Mouse (Mus musculus): Measurements from ENCODE around the gene Magohb. TPM values are rescaled to one million over a fixed set of nuclear protein-coding genes. Genes with fewer than 3 reads are reported as not detected.
"Not testable (repeated sequence)": the region's sequence is repeated elsewhere in the genome, so short reads cannot be mapped to it uniquely, and the experiment has no call there.

The Magohb gene
- 10 to 100 TPM in 3 of 4 experiments, 1 to 10 TPM in 1; 8.9 to 13.8 (median 11.5) TPM for total RNA-seq (2022)

DNA sequence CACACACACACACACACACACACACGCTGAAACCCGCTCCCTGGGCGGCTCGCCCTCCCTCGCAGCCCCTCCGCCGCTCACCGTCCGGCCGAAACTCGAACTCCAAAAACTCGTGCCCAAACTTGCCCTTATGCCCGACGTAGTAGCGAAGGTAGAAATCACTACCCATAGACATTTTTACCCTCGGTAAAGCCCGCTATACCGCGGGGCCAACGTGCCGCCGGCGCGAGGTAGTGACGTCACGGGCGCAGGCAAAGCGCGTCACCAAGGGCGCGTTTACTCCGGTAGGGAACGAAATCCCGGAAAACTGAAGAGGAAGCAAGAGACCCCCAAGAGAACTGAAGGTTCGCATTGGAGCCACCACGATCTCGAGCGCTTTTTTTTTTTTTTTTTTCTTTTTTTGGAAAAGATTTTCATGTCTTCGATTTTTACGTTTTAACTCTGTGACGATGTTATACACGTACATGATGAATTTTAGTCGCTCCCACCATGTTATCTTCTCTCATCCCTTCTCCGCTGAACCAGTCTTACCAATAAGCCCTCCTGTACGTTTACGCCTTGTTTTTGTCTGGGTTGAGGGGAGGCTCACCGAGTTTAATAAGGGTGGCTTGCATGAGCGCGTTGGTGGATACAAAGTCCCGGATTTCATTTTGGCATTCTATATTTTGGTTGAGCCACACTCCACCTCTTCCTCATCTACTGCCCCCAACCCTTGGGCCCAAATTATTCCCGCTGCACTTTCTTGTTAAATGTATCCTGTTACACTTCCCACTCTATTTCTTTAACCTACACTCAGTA, at the start of gene Magohb:
Gene Magohb (minus strand): TSS at position 254 of the 798 bp plus-strand sequence.
- peak; percentile 60 to 83 for DNase-seq (ENCODE audit: low spot score in 2 of 2)

DNA sequence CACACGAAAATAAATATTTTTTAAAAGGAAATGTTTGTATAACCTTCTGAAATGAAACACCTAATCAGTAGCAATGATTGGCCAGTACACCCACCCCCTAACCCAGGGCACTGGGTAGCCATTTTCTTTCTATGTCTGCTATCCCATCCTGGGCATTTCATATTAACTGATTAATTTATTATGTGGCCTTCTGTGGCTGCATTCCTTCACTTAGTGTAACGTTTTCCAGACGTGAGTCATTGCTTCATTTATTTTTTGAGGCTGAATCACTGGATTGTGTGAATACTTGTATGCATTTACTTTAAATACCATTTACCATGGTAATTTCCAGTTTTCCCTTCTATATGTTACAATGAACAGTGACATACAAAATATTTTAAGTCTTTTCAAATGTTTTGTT, 47.0 kb upstream of the Magohb start:
- no peak for DNase-seq (ENCODE audit: low spot score in 2 of 2)

DNA sequence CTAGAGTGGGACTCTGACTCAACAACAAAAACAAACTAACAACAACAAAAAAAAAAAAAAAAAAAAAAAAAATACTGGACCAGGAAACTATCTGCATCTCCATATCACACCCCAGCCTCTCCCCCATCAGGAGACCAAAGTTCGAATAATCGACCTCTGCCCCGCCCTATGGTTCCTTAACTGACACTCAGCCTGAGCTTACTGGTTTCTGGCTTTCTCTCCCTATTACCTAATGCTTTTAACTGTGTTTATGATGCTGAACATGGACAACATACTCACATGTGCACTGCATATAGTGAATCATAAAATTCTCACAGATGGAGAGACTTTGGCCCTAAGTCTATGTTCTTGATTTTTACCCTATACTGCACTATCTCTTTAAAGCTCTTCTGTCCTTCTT, 46.3 kb upstream of the Magohb start:
- DNase-seq (ENCODE audit: low spot score in 2 of 2), result no peak

DNA sequence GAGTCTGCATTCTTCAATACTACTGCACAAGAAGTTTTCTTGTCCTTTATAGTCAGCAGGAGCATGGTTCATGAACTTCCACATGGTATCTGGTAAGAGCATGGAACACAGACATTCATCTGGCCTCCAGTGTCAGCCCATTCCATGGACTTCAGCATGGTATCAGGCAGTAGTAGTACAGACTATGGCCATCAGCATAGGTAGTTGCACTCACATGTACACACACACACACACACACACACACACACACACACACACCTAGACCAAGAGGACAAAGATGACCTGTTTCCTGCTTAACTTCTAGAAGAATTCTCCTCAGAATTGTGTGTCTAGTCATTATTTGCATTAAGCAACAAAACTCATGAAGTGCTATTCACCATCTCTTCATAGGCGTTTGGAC, 45.7 kb upstream of the Magohb start:
- no peak for DNase-seq (ENCODE audit: low spot score in 2 of 2)

DNA sequence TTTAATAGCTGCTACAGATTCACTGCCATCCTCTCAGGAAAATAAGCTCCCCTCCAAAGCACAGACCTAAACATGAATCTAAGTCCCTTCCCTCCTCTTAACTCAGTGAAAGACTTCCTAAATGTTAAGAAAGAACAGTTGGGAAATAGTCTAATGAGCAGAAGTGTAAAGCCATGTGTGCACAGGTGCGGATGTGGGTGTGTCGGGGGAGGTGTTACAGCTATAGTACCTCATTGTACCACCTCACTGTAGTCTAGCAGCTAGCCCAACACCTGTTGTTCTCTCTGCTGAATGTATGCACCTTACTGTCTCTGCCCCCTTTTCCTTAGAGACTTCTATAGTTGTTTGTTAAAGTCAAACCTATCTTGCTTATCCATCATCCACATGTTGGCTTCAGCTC, 34.0 kb upstream of the Magohb start:
- peak in 1 of 2 experiments; percentile 2 for DNase-seq (ENCODE audit: low spot score in 2 of 2)

DNA sequence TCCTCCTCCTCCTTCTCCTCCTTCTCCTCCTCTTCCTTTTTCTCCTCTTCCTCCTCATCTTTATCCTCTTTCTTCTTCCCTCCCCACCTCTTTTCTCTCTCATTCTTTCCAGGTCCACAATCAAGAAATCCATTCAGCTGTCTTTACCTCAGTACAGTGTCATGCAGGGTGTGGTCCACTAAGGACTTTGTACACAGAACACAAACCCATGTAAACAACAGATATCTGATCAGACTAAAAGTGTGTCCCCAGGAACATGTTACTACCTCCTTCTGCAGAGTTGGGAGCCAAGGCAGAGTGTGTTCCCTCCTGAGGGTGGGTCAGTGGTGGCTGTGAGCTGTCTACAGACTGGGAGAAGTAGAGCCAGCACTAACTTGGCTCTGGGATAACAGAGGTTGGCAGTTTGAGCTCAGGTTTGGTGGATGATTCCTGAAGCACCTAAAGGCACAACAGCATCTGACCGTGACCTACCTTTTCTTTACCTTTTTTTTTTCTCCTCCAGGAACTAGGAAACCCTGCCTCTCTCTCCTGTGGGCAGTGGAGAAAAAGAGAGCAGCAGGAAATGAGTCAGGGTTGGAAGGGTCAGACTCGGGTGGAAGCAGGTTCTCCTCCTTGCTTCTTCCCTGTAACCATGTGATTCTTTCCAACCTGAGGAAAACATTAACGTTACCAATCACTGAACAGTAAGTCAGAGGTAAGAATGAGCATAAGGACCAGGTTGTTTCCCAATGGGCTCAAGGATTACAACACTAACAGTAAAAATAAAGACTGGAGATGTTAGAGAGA, 29.0 kb upstream of the Magohb start:
- DNase-seq (ENCODE audit: low spot score in 2 of 2), result no peak

DNA sequence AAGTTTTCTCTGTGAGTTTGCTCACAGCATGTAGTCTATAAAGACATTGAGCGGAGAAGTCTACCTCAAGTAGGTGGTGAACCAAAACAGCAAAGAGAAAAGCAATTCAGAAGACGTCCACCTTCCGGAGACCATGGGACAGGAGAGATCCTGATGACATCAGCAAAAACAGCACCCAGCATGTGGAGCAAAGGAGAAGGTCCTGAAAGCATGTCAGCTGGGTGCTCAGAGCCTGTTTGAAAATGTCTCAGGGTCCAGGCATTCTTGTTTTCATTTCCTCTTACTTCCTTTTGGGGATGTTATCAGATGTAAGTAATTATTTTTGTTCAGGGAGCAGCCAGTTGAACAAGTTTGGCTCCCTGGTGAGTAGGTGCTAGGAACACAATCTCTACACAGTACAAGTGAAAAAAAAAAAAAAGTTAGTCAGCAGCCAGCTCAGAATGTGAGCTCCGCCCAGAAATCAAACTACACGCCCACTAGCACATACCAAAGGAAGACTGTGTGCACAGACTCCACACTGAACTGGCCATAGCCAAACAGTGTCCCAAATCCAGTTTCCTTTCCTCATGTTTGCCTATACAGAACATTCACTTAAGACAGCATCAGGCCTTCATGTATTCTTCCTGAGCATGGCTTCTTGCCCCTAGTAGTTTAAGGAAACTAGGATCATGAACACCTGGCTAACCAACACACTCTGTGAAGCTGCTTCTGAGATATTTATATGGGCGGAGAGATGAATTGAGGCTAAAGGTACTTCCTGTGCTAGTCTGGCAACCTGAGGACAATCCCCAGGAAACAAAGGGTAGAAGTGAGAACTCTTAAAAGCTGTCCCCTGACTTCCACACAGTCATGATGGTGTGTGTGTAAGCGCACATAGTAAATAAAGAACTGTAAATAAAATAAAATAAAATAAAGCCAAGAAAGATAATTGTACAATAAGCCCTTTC, 23.4 kb upstream of the Magohb start:
- DNase-seq (ENCODE audit: low spot score in 2 of 2), result no peak

DNA sequence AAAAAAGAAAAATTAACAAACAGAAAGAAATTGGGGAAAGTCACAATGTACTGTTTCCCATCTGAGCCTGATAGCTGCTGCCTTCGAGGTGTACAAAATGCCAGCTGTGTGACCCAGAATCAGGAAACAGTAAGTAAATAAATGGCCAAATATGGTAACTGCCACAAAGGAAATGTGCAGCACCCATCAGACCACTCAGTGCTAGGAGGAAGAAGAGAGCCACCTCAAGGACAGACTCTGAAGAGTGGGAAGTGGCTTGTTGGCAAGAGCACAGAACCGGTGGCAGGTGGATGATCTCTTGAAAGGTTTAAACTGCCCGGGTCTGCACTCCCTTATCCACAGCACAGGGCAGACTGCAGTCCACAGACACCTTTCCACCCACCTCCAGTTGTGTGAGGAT, 15.0 kb upstream of the Magohb start:
- no peak for DNase-seq (ENCODE audit: low spot score in 2 of 2)

DNA sequence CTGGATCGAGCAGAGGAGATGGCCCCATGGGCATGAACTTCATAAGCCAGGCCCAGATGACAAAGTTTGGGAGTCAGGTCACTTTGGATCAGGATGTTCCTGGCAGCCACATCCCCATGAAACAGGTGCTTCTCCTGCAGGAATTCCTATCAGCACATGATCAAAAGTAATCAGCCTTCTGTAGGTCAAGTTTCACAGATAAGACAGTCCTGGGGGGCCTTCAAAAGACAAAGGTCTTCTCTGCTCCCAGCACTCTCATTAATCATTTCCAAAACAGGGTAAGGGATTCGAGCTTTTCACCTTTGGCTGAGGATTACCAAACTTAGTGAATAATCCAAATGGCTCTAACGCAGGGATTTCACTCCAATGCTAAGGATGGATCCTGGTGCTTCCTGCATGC, 11.7 kb upstream of the Magohb start:
- DNase-seq (ENCODE audit: low spot score in 2 of 2), result no peak

DNA sequence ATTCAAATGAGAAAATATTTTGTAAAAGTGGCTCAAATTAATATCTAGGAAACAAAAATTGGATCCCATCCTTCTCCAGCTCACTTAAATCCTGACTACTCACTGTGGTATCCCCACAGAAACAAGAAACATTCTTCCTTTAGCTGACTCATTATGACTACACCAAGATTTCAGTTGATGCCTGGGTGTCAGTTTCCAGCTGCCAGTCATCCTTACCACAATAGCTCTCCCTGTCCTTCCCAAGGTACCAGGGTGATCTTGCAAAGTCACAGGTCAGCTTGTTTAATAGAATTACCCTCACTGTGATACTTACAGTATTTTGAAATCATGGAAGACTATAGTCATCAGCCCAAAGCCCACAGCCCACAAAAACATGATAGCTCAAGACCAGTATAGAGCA, 5.5 kb upstream of the Magohb start:
- no peak for DNase-seq (ENCODE audit: low spot score in 2 of 2)

DNA sequence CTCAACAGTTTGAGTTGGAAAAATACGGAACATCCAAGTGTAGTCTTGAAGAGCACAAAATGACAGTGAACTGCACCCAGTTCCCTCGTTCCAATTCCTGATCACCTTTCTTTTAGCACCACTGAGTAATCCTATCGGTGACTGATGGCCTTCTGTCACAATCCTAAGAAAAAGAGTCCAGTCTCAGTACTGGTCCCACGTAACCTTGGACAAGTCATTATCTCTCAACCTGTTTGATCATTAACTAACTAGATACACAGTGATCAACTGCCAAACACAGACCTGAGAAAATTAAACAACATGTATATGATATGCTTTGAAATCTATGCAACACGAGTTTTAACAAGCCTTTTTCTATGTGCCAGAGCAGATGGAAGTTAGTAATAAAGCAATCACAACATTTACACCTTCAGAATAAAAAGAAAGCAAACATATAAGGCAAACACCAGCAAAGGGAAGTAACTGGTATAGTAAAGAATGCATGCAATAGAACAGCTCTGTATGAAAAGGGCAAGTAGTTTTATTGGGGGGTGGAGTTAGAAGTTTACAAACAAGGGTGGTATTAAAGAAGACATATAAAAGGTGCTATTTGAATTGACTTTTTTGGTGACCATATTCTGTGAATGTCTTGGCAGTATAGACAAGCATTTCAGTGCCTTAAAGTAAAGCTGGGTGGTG, 1.5 kb upstream of the Magohb start:
- no peak for DNase-seq (ENCODE audit: low spot score in 2 of 2)

DNA sequence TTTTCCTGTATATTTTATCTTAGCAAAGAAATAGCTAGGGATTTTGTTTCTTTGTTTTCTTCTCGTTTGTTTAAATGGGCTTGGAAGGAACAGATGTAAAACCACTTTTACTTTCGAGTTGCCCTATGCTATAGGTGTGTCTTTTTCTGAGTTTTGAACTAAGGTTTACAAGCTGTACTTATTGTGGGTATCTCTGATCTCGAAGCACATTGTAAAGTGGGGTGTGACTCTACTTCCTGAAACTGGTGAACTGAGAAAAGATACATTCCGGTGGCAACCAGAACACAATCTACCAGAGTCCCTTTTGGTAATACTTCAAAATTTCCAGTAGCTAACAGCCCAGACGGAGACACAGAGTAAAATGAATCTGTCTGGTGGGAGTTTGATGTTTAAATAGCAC, 872 bp upstream of the Magohb start:
- no peak for DNase-seq (ENCODE audit: low spot score in 2 of 2)

DNA sequence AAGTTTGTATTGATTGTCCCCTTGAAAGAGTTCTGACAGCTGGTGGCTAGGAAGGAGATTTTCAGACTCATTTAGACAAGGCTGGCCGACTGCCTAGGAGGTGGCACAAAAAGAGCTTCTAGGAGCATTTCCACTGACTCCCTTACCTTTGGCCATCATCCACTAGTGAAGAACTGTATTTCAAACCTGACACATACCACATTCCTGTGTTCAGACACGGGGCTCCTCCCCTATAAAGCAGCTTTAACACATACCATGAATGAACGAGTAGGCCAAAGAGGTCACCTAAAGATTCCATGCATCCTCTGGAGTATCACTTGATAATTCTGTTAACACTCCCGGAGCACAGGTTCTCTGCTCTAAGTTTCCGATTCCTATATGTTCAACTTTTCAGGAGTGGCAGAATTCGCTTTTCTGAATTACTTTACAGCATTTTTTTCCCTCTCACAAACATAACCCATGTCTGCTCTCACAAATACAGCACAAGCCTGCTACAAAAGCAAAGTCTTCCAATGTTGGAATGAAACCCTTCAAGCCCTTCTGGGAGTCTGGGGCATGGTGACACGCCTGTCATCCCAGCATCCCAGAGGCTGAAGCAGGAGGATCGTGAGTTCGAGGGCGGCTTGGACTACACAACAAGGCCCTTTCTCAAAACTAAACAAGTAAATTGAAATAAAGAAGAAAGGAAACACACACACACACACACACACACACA, 611 bp downstream of the Magohb start:
- no peak for DNase-seq (ENCODE audit: low spot score in 2 of 2)

DNA sequence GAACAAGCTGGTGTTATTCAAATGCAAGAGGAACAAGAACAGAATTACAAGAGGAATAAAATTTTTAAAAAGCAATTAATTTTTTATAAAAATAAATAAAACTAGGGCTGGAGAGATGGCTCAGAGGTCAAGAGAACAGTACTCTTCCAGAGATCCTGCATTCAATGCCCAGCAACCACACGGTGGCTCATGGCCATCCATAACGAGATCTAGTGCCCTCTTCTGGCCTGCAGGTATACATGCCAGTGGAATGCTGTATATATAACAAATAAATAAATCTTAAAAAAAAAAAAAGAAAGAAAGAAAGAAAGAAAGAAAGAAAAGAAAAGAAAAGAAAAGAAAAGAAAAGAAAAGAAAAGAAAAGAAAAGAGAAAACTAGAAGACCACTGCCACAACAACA, 2.6 kb downstream of the Magohb start:
- no peak for DNase-seq (ENCODE audit: low spot score in 2 of 2)

DNA sequence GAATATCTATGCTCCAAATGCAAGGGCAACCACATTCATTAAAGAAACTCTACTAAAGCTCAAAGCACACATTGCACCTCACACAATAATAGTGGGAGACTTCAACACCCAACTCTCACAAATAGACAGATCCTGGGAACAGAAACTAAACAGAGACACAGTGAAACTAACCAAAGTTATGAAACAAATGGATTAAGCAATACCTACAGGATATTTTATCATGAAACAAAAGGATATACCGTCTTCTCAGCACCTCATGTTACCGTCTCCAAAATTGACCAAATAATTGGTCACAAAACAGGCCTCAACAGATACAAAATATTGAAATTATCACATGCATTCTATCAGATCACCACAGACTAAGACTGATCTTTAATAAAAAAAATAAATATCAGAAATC, 14.9 kb downstream of the Magohb start:
- not testable (repeated sequence) for DNase-seq (ENCODE audit: low spot score in 2 of 2)

DNA sequence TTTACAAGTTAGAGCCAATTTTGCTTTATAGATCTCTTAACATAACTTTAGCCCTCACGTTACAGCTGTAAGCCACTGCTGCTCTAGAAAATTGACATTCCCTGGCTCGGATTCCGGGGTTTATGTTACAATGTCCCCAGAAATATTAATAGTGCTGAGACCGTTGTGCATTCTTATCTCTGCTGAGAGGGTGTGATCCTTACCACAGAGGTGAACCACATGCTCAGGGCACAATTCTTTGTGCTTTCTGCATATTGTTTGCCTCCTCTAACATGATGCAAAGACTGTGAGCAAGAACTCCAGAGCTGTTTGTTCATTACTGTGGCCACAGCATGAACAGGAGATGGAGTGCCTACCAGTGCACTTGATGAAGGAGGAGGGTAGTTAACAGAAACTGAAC, 16.4 kb downstream of the Magohb start:
- DNase-seq (ENCODE audit: low spot score in 2 of 2), result no peak

DNA sequence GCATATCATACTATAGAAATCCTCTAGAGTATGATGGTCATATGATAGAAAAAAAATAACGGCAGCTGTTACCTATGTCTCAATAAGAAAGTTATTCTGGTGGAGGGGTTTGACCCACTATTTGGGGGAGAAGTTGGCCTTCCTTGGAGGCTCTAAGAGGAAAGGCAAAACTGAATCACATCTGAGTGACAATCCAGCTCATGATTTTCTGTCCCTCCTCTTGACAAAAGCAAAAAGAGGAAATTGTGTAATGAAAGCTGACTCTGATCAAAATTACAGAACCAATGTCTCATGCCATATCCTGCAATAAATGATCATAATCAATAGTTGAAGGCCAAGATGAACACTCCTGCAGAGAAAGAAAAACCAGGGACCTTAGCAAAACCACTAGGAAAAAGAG, 20.7 kb downstream of the Magohb start:
- DNase-seq (ENCODE audit: low spot score in 2 of 2), result no peak

DNA sequence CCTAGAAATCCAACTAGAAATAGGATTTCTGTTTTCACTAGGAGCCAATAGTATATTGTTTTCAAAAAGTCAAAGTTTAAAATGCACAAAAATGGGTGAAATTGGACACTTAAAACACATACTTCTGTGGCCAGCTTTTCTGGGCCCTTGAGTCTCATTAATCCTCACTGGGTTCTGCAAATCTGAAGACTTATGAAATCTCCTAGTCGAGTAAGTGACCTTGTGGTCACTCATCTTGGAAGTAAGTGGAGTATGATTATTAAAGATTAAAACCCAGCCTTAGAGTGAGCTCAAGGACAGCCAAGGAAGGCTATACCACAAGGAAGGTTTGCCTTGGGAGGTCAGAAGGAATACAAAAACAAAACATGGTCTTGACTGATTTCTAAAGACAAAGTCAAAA, 22.7 kb downstream of the Magohb start:
- no peak for DNase-seq (ENCODE audit: low spot score in 2 of 2)

DNA sequence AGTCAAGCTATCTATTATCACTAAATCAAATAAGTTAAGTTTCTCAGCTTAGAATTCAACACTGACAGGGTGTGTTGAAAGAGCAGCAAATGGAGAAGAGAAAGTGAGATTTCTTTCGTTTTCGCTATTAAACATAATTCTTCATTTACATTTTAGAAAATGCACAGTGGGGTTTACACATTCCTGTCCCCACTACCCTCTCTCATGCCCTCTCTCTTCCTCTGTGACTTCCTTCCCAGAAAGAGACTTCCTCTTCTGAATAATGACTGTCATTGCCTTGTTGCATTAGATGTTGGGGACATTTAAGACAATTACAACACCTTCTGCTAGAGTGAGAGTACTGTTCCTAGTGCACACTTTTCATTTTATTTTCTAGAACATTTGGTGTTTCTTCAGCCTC, 23.4 kb downstream of the Magohb start:
- no peak for DNase-seq (ENCODE audit: low spot score in 2 of 2)

DNA sequence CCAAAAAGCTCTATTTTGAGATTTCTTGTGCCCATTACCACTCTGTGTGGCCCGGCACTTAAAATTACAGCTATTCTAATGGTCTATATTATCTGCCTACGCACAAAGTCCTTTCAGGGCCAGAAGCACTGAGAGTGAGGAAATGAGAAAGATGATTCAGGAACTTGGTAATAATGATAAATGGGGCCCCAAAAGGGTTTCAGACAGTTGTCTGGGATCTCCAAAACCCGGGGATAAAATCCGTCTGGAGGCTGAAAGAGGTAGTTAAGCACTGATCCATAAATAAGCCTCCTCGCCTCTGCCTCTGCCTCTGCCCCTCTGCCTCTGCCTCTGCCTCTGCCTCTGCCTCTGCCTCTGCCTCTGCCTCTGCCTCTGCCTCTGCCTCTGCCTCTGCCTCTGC, 28.9 kb downstream of the Magohb start:
- no peak for DNase-seq (ENCODE audit: low spot score in 2 of 2)
